Mouse (Mus musculus): ENCODE data around the gene Mylk2.

DNA sequence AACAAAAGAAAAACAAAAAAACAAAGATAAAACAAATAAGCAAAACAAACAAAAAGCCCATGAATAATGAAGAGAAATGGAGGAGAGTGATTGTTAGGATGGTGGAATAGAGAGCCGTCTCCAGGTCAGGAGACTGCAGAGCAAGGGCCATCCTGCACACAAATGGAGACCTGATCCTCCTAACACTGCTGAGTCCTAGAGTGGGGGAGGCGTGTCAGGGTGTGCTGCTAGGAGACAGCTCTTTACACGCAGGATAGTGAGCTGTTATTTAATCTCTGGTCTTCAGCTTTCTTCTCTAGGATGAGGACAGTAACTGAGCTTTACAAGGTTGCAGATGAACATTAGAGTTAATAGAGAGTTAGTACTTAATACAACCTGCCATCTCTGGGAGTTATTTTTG is 48.5 kb upstream of the Mylk2 start:
- TF ChIP-seq POLR2A (IDR thresholded peaks at IDR 0.05; ENCODE audit: insufficient read depth, low read depth, low read length) (no peak), CTCF (IDR thresholded peaks at IDR 0.05; ENCODE audit: insufficient read depth, low read depth, low read length) (no peak)

All from olfactory bulb, adult 2 months (tissue).